Mouse (Mus musculus) lung, postnatal 0 days (tissue): ENCODE measurements around the gene Fbxl17.

Experiments
- CTCF ChIP-seq: IDR thresholded peaks from 2 replicates; pipeline ENCODE4 v1.5.1; 2016; ENCODE audit warnings: antibody characterized with exemption, mild to moderate bottlenecking
- EP300 ChIP-seq: IDR thresholded peaks from 2 replicates; pipeline ENCODE4 v1.6.1; 2016; ENCODE audit warnings: antibody characterized with exemption, mild to moderate bottlenecking, control low read depth

GRCm38 (mm10) chr17:63342440-63342839, 157.4 kb downstream of the Fbxl17 start:
- TF ChIP-seq CTCF (no peak), EP300 (no peak)
